In genomic region chr11:46216669-46217068, GRCm38 (mm10) we compare ENCODE assay signal across 12 mouse cellular contexts. TPM values are rescaled to one million over a fixed set of nuclear protein-coding genes. Genes with fewer than 3 reads are reported as not detected.
A peak's percentile ranks its signal among the peaks of the same experiment; 100 is the strongest.
DNase-seq lines count a peak whose midpoint lies in the region; ATAC-seq and TF ChIP-seq lines count a peak whose summit lies in the region.
"Had no signal": no experiment of that assay in that cellular context is flagged by ENCODE, and none has a peak within 500 bp of the region (broad histone marks: within the 10 kb centered on the region; RNA-seq: fewer than 3 reads in every experiment).

No protein-coding gene starts in this region.

- ATAC-seq in liver, embryonic 14.5 days (ENCODE audit: insufficient read depth), result no peak

- intact Hi-C loops in left cerebral cortex, postnatal 14 days (cut with DNase I), result loop anchor here (5.0 kb wide), 1 partner anchor 269 kb away; no protein-coding TSS in a partner anchor

- no peaks in the 10 kb centered on the region for H3K9me3 ChIP-seq in liver, embryonic 14.5 days (ENCODE audit: control insufficient read depth, low read length)
- H3K9me3 ChIP-seq: heart, embryonic 13.5 days had no signal

- peak; percentile 70 for TF ChIP-seq CTCF in liver, embryonic 14.5 days (IDR thresholded peaks at IDR 0.05; ENCODE audit: low read depth)

- no peaks in the 10 kb centered on the region for H3K36me3 ChIP-seq in liver, embryonic 14.5 days (replicated peaks; ENCODE audit: control insufficient read depth, insufficient read depth, low read depth)
- H3K36me3 ChIP-seq: heart, embryonic 13.5 days had no signal

- H3K4me2 ChIP-seq in liver, embryonic 14.5 days (ENCODE audit: low read depth), result no peak overlapping the region
- H3K4me2 ChIP-seq: heart, embryonic 13.5 days had no signal

- H3K9ac ChIP-seq in liver, embryonic 14.5 days (replicated peaks), result no peak overlapping the region
- H3K9ac ChIP-seq: heart, embryonic 13.5 days had no signal

- WGBS in liver, embryonic 14.5 days (ENCODE audit: insufficient replicate concordance), result 53% methylated on average over 7 of the region's 7 CpGs

- H3K4me3 ChIP-seq in liver, embryonic 14.5 days (ENCODE audit: insufficient read depth in 1 of 2, low read depth in 2 of 2, low read length in 2 of 2), result no peak overlapping the region
- H3K4me3 ChIP-seq: heart, embryonic 13.5 days had no signal

- no peak for TF ChIP-seq EP300 in liver, embryonic 14.5 days (IDR thresholded peaks at IDR 0.05; ENCODE audit: low read depth)

- H3K27me3 ChIP-seq in liver, embryonic 14.5 days (ENCODE audit: control insufficient read depth, insufficient read depth, low read length), result no peaks in the 10 kb centered on the region
- H3K27me3 ChIP-seq: heart, embryonic 13.5 days had no signal

- DNase-seq in cerebellum, postnatal 10 days, result peak; percentile 63 to 70
- no peak for DNase-seq in cerebellum, adult 8-10 months
- DNase-seq in left cerebral cortex, postnatal 14 days (ENCODE audit: low spot score in 2 of 2), result peak; percentile 71 to 84
- no peak for DNase-seq in left cerebral cortex, adult 11 months (ENCODE audit: low spot score)
- DNase-seq in R1 (ENCODE audit: low read depth, low spot score), result peak; percentile 82
- DNase-seq in liver, embryonic 14.5 days (ENCODE audit: low read depth in 3 of 3, low spot score in 3 of 3), result peak; percentile 23 to 46 (median 36)
- DNase-seq in testis, postnatal 10 days (ENCODE audit: low spot score), result peak; percentile 56
- no peak for DNase-seq in urinary bladder, adult 18-20 months (ENCODE audit: low spot score in 2 of 2)

- H3K4me1 ChIP-seq in liver, embryonic 14.5 days (replicated peaks; ENCODE audit: control insufficient read depth in 2 of 2, insufficient read depth in 2 of 2, low read length in 1 of 2), result peaks cover 0 to 11% of the 10 kb centered on the region in 2 experiments; a peak in 2 of 4 replicates

- H3K27ac ChIP-seq in liver, embryonic 14.5 days, result no peak overlapping the region
- H3K27ac ChIP-seq: heart, embryonic 13.5 days had no signal

RNA-seq across cellular contexts. Expression of gene Fndc9, which starts 18.7 kb away (rescaled TPM):
- 1 to 10 TPM; 6.7 to 7.3 TPM for total RNA-seq in left cerebral cortex, postnatal 14 days (2021)
- polyA plus RNA-seq in liver, embryonic 14.5 days (2012; rRNA removed), result not detected in 2 replicates
- polyA plus RNA-seq in liver, embryonic 14.5 days (2014; fragmentation: Nextera tagmentation; extraction: Ambion mirVana), result not detected in 2 replicates
- total RNA-seq: adrenal gland, adult 18-20 months; liver, adult 2 months had no signal
- polyA plus RNA-seq: liver, adult 2 months; spleen, adult 2 months had no signal

RNA-seq across cellular contexts. Expression of gene Nipal4, which starts 50.4 kb away (rescaled TPM):
- 1 to 10 TPM; 1.6 to 2.6 TPM for total RNA-seq in left cerebral cortex, postnatal 14 days (2021)
- polyA plus RNA-seq in liver, embryonic 14.5 days (2012; rRNA removed), result 0.02 and 0.04 TPM in 2 replicates
- not detected in 2 replicates for polyA plus RNA-seq in liver, embryonic 14.5 days (2014; fragmentation: Nextera tagmentation; extraction: Ambion mirVana)
- total RNA-seq: adrenal gland, adult 18-20 months; liver, adult 2 months had no signal
- polyA plus RNA-seq: liver, adult 2 months had no signal

Comparison
In these comparisons a context has a peak if more than half of its experiments do, and no peak if none do; other contexts are left out.
1. DNase-seq: peak in cerebellum, postnatal 10 days (2 of 2), left cerebral cortex, postnatal 14 days (2 of 2), R1 (single experiment), liver, embryonic 14.5 days (3 of 3) and testis, postnatal 10 days (single experiment); none in cerebellum, adult 8-10 months (single experiment), left cerebral cortex, adult 11 months (single experiment) and urinary bladder, adult 18-20 months (0 of 2).